Mouse (Mus musculus): ENCODE measurements around the gene Rdh19. TPM values are rescaled to one million over a fixed set of nuclear protein-coding genes. Genes with fewer than 3 reads are reported as not detected.
"Not testable (repeated sequence)": the region's sequence is repeated elsewhere in the genome, so short reads cannot be mapped to it uniquely, and the experiment has no call there.

Gene Rdh19
- polyA plus RNA-seq, 1 experiment from 2014 or later, result not detected

DNA sequence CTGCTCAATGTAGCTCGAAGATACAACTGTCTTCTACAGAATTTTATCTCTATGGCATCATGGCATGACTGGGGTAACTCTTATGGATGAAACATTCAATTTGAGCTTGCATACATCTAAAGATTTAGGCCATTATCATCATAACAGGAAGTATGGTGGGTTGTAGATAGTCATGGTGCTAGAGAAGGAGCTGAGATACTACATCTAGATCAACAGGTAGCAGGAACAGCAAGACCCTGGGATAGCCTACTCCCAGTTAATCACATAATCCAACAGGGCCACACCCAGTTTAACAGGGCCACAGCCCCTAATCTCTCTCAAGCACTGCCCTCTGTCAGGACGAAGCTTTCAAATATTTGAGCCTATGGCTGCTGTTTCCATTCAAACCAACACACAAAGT is 9.0 kb upstream of the Rdh19 start:
- DNase-seq (ENCODE audit: extremely low spot score, low spot score), result no peak
- no peak overlapping the region for H3K4me3 ChIP-seq
- H3K27me3 ChIP-seq (ENCODE audit: poor library complexity, severe bottlenecking), result no peaks in the 10 kb centered on the region
- H3K9me3 ChIP-seq, result peaks cover 8% of the 10 kb centered on the region; the same call in 1 of the 2 replicates
- no peaks in the 10 kb centered on the region for H3K4me1 ChIP-seq
- 79% methylated on average over 2 of the region's 2 CpGs for WGBS
- H3K27ac ChIP-seq, result no peak overlapping the region
- H3K36me3 ChIP-seq (replicated peaks), result no peaks in the 10 kb centered on the region

DNA sequence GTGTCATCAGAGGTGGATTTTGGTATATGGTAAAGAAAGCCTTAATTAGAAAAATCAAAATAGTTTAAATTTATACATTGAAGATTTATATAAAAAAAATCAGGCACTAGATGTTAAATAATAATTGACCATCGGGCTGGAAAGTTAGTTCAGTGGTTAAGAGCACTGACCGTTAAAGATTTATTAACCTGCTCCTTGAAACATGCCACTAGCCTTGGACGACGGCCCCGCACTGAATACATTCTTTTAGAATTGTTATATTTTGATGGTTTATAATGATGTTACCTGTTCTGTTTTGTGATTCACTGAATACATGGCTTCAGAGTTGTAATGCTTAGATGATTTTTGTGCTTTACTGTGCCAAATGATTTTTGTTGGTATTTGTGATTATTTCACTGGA is 3.8 kb upstream of the Rdh19 start:
- not testable (repeated sequence) for H3K4me1 ChIP-seq; H3K27me3 ChIP-seq (ENCODE audit: poor library complexity, severe bottlenecking); H3K9me3 ChIP-seq; H3K27ac ChIP-seq; H3K36me3 ChIP-seq (replicated peaks); H3K4me3 ChIP-seq; DNase-seq (ENCODE audit: extremely low spot score, low spot score)
- WGBS, result 94% methylated on average over 5 of the region's 5 CpGs

- Histone ChIP-seq H3K27ac (no peak overlapping the region), H3K27me3 (ENCODE audit: poor library complexity, severe bottlenecking) (no peaks in the 10 kb centered on the region), H3K9me3 (no peaks in the 10 kb centered on the region), H3K4me1 (no peaks in the 10 kb centered on the region), H3K36me3 (replicated peaks) (no peaks in the 10 kb centered on the region), H3K4me3 (no peak overlapping the region)
- no peak for DNase-seq (ENCODE audit: extremely low spot score, low spot score)
- WGBS, result 88% methylated on average over 1 of the region's 1 CpGs
Measured at GRCm38 (mm10) chr10:127848089-127848488, 1.6 kb upstream of the Rdh19 start.

DNA sequence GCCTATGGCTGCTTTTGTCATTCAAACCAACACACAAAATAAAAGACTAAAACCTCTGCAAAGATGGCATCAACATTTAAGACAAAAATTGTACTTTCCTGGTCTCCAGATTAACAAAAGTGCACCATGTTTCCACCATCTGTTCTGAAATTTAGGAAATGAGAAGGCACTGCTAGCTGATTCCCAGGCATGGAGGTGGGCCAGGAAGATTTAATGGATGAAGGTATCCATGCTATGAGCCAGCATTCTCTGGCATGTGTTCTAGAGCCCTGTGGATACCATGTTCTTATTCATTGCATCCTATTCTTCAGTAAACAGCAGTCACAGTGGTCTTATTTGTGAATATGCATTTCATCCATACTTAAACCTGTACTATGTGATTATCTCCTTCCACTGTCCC is 6.6 kb downstream of the Rdh19 start:
- Histone ChIP-seq H3K9me3 (no peaks in the 10 kb centered on the region), H3K36me3 (replicated peaks) (no peaks in the 10 kb centered on the region), H3K4me3 (no peak overlapping the region), H3K27ac (no peak overlapping the region), H3K4me1 (no peaks in the 10 kb centered on the region), H3K27me3 (ENCODE audit: poor library complexity, severe bottlenecking) (no peaks in the 10 kb centered on the region)
- DNase-seq (ENCODE audit: extremely low spot score, low spot score), result no peak

DNA sequence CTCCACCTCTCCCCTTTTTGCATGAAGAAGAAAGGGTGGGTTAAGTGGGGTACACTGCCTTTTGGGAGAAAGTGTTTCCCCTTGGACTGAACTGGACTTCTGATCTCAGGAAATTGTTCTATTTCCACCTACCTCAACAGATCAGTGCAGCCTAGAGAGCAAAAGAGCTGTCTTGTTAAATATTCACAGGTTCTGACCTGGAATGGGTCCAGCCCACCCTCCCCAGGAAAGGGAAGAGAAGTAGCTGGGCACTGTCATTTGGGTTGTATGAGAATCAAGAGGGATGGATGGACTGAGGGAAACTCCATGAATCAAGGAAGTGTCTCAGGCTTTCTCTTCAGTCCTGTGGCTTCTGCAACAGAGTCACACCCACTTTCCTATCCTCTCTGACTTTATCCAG is 15.2 kb downstream of the Rdh19 start:
- Histone ChIP-seq H3K36me3 (replicated peaks) (no peaks in the 10 kb centered on the region), H3K27ac (no peak overlapping the region), H3K27me3 (ENCODE audit: poor library complexity, severe bottlenecking) (no peaks in the 10 kb centered on the region), H3K9me3 (no peaks in the 10 kb centered on the region; the same call in 1 of the 2 replicates), H3K4me1 (no peaks in the 10 kb centered on the region), H3K4me3 (no peak overlapping the region)
- no peak for DNase-seq (ENCODE audit: extremely low spot score, low spot score)

- peaks cover 9% of the 10 kb centered on the region; the same call in 1 of the 2 replicates for H3K9me3 ChIP-seq
- no peaks in the 10 kb centered on the region for H3K4me1 ChIP-seq
- no peak for DNase-seq (ENCODE audit: extremely low spot score, low spot score)
- no peak within 1 kb of the TSS for H3K27ac ChIP-seq
- H3K27me3 ChIP-seq (ENCODE audit: poor library complexity, severe bottlenecking), result no peaks in the 10 kb centered on the region
- H3K36me3 ChIP-seq (replicated peaks), result no peaks in the 10 kb centered on the region
- no peak within 1 kb of the TSS for H3K4me3 ChIP-seq
- WGBS, result 82% methylated on average over 3 of the region's 3 CpGs
Measured at GRCm38 (mm10) chr10:127866232-127866631, 16.5 kb downstream of the Rdh19 start, which contains the start of gene Rdh16f2. Gene Rdh16f2, plus strand, starts transcription at chr10:127866474.

DNA sequence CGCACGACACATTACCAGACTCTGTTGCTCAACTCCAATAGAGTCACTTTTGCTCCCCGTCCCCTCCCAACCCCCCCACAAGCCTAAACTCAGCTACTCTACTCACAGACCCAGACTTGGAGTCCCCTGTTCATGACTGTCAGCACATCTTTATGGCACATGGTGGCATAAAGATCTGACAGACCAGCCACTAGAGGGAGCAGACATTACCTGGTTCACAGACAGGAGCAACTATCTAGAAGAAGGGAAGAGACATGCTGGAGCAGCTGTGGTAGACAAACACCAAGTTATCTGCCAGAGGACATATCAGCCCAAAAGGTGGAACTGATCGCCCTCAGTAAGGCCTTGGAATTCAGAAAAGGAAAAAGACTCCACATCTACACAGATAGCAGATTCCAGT is 22.8 kb downstream of the Rdh19 start:
- 70% methylated on average over 4 of the region's 4 CpGs for WGBS
- DNase-seq (ENCODE audit: extremely low spot score, low spot score), result no peak
- Histone ChIP-seq H3K4me1 (no peaks in the 10 kb centered on the region), H3K27ac (no peak overlapping the region), H3K9me3 (peaks cover 9% of the 10 kb centered on the region; the same call in 1 of the 2 replicates), H3K36me3 (replicated peaks) (no peaks in the 10 kb centered on the region), H3K4me3 (no peak overlapping the region), H3K27me3 (ENCODE audit: poor library complexity, severe bottlenecking) (no peaks in the 10 kb centered on the region)

DNA sequence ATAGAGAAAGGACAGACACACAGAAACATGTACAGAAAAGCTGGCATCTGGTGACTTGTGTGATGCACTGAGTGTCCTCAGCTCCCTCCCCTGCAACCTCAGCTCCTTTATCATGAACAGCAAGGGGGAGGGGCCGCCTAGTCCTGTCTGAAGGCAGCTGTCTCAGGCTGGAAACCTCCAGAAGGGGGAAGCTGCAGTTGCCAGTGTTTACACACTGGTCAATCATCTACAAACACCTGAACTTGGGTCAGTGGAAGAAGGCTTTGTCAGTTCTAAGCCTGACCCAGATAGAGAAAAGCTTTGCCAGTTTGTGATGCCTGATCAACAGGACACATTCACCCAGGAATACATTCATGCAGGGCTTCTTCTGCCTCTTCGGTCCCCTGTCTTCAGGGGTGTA is 28.0 kb downstream of the Rdh19 start:
- no peaks in the 10 kb centered on the region for H3K36me3 ChIP-seq (replicated peaks)
- WGBS, result 46% methylated on average over 2 of the region's 2 CpGs
- no peaks in the 10 kb centered on the region for H3K9me3 ChIP-seq
- H3K4me3 ChIP-seq, result no peak overlapping the region
- DNase-seq (ENCODE audit: extremely low spot score, low spot score), result no peak
- no peaks in the 10 kb centered on the region for H3K27me3 ChIP-seq (ENCODE audit: poor library complexity, severe bottlenecking)
- H3K27ac ChIP-seq, result no peak overlapping the region
- no peaks in the 10 kb centered on the region for H3K4me1 ChIP-seq

- Histone ChIP-seq H3K27ac (no peak overlapping the region), H3K4me3 (no peak overlapping the region), H3K27me3 (ENCODE audit: poor library complexity, severe bottlenecking) (no peaks in the 10 kb centered on the region), H3K4me1 (no peaks in the 10 kb centered on the region), H3K9me3 (no peaks in the 10 kb centered on the region), H3K36me3 (replicated peaks) (no peaks in the 10 kb centered on the region)
- DNase-seq (ENCODE audit: extremely low spot score, low spot score), result no peak
- 82% methylated on average over 3 of the region's 3 CpGs for WGBS
Measured at GRCm38 (mm10) chr10:127878262-127879057, 28.7 kb downstream of the Rdh19 start.

- Histone ChIP-seq H3K4me3 (no peak overlapping the region), H3K36me3 (replicated peaks) (no peaks in the 10 kb centered on the region), H3K27ac (no peak overlapping the region), H3K4me1 (no peaks in the 10 kb centered on the region), H3K27me3 (ENCODE audit: poor library complexity, severe bottlenecking) (no peaks in the 10 kb centered on the region), H3K9me3 (no peaks in the 10 kb centered on the region)
- WGBS, result 91% methylated on average over 3 of the region's 3 CpGs
- DNase-seq (ENCODE audit: extremely low spot score, low spot score), result no peak
Measured at GRCm38 (mm10) chr10:127879155-127879688, 29.5 kb downstream of the Rdh19 start.

- Histone ChIP-seq H3K36me3 (replicated peaks) (no peaks in the 10 kb centered on the region), H3K27me3 (ENCODE audit: poor library complexity, severe bottlenecking) (no peaks in the 10 kb centered on the region), H3K4me3 (no peak overlapping the region), H3K27ac (no peak overlapping the region), H3K4me1 (no peaks in the 10 kb centered on the region), H3K9me3 (no peaks in the 10 kb centered on the region)
- DNase-seq (ENCODE audit: extremely low spot score, low spot score), result no peak
- WGBS, result 85% methylated on average over 4 of the region's 4 CpGs
Measured at GRCm38 (mm10) chr10:127881041-127881440, 31.3 kb downstream of the Rdh19 start.

- H3K4me3 ChIP-seq, result no peak overlapping the region
- WGBS, result 90% methylated on average over 1 of the region's 1 CpGs
- H3K4me1 ChIP-seq, result peaks cover 7% of the 10 kb centered on the region
- no peak for DNase-seq (ENCODE audit: extremely low spot score, low spot score)
- no peaks in the 10 kb centered on the region for H3K36me3 ChIP-seq (replicated peaks)
- H3K27ac ChIP-seq, result no peak overlapping the region
- H3K9me3 ChIP-seq, result no peaks in the 10 kb centered on the region
- H3K27me3 ChIP-seq (ENCODE audit: poor library complexity, severe bottlenecking), result no peaks in the 10 kb centered on the region
Measured at GRCm38 (mm10) chr10:127886551-127886950, 36.8 kb downstream of the Rdh19 start.

DNA sequence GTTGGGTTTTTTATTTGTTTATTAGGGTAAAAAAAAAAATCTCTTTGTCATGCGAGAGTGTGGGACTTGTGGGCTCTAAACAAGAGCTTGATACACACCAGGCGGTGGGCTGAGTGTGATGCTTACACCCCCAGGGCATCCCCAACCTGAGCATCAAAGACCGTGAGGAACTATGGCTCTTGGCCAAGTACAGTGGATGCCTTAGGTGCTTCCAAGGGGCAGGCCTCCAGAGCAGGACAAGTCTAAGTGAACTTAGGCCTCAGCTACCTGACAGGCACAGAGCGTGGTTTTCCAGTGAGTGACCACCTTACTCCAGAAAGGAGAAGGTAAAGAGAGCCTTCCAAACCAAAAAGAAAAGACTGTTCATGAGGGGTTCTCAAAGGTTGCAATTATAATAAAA is 37.2 kb downstream of the Rdh19 start:
- no peak overlapping the region for H3K27ac ChIP-seq
- no peaks in the 10 kb centered on the region for H3K36me3 ChIP-seq (replicated peaks)
- peaks cover 7% of the 10 kb centered on the region for H3K4me1 ChIP-seq
- whole genome bisulfite sequencing, result 87% methylated on average over 4 of the region's 4 CpGs
- no peak for DNase-seq (ENCODE audit: extremely low spot score, low spot score)
- no peaks in the 10 kb centered on the region for H3K9me3 ChIP-seq
- H3K4me3 ChIP-seq, result no peak overlapping the region
- H3K27me3 ChIP-seq (ENCODE audit: poor library complexity, severe bottlenecking), result no peaks in the 10 kb centered on the region

Data from forebrain, embryonic 10.5 days (tissue).